Mouse (Mus musculus) hindbrain, embryonic 12.5 days (tissue): ENCODE data around the gene Prdm1. TPM values are rescaled to one million over a fixed set of nuclear protein-coding genes. Genes with fewer than 3 reads are reported as not detected.

Source experiments
- ATAC-seq: fragments of 200-750 bp; cut with Nextera tagmentation; 2 replicates; pipeline ENCODE4 v1.8.0; 2017; ENCODE audit warnings: moderate TSS enrichment; ENCODE audit not compliant: low FRiP score
- H3K27ac ChIP-seq: fragments of 300-500 bp; sonication (generic); 2 replicates; pipeline ENCODE4 v1.5.1; 2016; ENCODE audit warnings: mild to moderate bottlenecking
- H3K27me3 ChIP-seq: fragments of 300-500 bp; sonication (generic); 2 replicates; pipeline ENCODE4 v1.6.1; 2016; ENCODE audit warnings: mild to moderate bottlenecking
- H3K36me3 ChIP-seq: fragments of 300-500 bp; sonication (generic); 2 replicates; pipeline ENCODE4 v1.6.1; 2016; ENCODE audit warnings: mild to moderate bottlenecking
- H3K4me1 ChIP-seq: fragments of 300-500 bp; sonication (generic); 2 replicates; pipeline ENCODE4 v1.6.1; 2016
- H3K4me2 ChIP-seq: fragments of 300-500 bp; sonication (generic); replicated peaks from 2 replicates; pipeline ENCODE4 v1.6.1; 2016; ENCODE audit warnings: mild to moderate bottlenecking
- H3K4me3 ChIP-seq: fragments of 300-500 bp; sonication (generic); 2 replicates; pipeline ENCODE4 v1.5.1; 2016; ENCODE audit warnings: mild to moderate bottlenecking
- H3K9ac ChIP-seq: fragments of 300-500 bp; sonication (generic); 2 replicates; pipeline ENCODE4 v1.6.1; 2016; ENCODE audit warnings: mild to moderate bottlenecking, moderate library complexity
- H3K9me3 ChIP-seq: fragments of 300-500 bp; sonication (generic); replicated peaks from 2 replicates; pipeline ENCODE4 v1.6.1; 2016; ENCODE audit warnings: mild to moderate bottlenecking
- WGBS: fragments of 180-500 bp; shearing (Covaris S2); methylation state at CpG from one replicate; pipeline ENCODE4 v1.1.7; 2016; 5-methylcytosine and 5-hydroxymethylcytosine counted together
- polyA plus RNA-seq: library from polyadenylated mRNA; unstranded; fragments of >200 nt; fragmentation: Nextera tagmentation; extraction: Ambion mirVana; gene quantifications from 2 replicates; pipeline ENCODE4 v1.2.1, GENCODE M21; 2016

The Prdm1 gene
- polyA plus RNA-seq, 1 experiment from 2014 or later, result 0.87 TPM

DNA sequence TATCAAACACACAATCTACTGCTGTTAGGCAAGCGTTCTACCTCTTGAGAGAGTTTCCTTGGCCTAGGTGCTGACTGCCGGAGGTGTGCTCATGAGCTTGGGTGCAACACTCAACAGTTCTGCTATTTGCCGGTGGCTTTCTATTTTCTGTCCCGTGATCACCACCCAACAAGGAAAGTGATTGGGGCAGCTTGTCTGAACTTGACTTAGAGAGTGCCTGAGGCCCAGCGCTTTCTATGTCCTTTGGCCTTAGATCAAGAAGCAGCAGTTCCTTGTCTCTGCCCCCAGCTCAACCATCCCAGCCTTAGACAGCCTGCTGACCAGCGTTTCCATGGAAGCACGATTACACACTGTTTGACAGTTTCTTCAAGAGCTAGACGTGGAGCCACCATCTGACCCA, 135.4 kb downstream of the Prdm1 start:
- H3K36me3 ChIP-seq, result no peaks in the 10 kb centered on the region
- 0 out of 2 replicates have a peak, but pooled peaks cover 2% of the 10 kb centered on the region for H3K4me1 ChIP-seq
- no peak overlapping the region for H3K9ac ChIP-seq
- H3K27me3 ChIP-seq, result no peaks in the 10 kb centered on the region
- ATAC-seq, result no peak
- no peaks in the 10 kb centered on the region for H3K9me3 ChIP-seq
- 83% methylated on average over 8 of the region's 8 CpGs for WGBS
- H3K27ac ChIP-seq, result no peak overlapping the region
- H3K4me3 ChIP-seq, result no peak overlapping the region
- no peak overlapping the region for H3K4me2 ChIP-seq

DNA sequence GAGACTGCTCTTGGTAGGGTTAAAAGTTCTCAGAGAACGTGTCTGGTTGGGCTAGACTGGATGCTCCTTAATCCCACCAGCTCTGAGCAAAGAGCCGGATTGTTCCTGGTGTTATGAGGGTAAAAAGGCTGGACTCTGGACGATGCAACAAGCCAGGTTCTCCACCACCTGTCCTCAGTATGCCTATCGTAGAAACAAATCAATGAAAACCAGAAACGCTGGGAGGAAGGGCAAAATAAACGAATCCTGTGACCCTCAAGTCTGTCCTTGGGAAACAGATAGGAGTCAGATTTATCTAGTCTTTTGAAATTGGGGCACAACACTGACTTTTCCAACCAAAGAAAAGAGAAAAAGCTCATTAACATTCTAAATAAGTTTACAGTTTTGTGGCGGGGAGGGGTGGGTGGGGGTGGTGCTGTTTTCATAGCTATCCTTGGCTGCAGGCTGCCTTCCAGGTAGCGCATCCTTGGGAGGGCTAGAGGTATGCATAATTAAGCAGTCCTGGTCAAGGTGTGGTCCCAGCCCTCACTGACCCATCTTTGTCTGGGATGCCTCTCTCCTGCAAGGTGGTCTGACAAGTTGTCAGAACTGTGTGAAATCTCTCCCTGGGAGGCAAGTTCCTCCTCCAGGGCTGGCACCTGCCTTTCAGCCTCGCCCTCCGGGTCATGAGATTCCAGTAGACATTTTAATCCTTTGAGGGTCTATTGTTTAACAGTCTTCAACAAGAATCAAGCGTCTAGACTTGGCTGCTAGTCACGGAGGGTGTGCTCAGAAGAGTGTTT, 136.6 kb downstream of the Prdm1 start:
- no peak for ATAC-seq
- no peak overlapping the region for H3K4me2 ChIP-seq
- no peaks in the 10 kb centered on the region for H3K9me3 ChIP-seq
- no peaks in the 10 kb centered on the region for H3K27me3 ChIP-seq
- 50% methylated on average over 12 of the region's 12 CpGs for WGBS
- 0 out of 2 replicates have a peak, but pooled peaks cover 2% of the 10 kb centered on the region for H3K4me1 ChIP-seq
- H3K36me3 ChIP-seq, result no peaks in the 10 kb centered on the region
- no peak overlapping the region for H3K4me3 ChIP-seq
- H3K9ac ChIP-seq, result no peak overlapping the region
- no peak overlapping the region for H3K27ac ChIP-seq

DNA sequence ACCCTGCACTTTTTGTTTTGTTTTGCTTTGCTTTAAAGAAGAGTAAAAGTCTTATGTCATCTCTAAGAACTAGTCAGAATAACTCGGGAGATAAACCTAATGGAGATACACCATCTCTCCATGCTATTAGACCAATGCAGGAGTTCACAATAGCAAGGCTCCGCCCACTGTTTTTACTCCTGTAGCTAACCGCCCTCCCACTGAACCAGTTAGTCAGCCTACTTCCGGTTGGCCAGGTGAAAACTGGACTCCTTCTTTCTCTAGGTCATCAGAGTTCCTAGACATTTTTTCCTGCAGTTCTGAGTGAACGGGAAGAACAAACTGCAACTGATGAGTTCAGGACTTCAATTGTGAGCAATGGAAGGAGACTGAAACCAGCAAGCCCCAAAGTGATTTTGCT, 138.0 kb downstream of the Prdm1 start:
- Histone ChIP-seq H3K27ac (no peak overlapping the region), H3K4me2 (no peak overlapping the region), H3K9me3 (no peaks in the 10 kb centered on the region), H3K27me3 (no peaks in the 10 kb centered on the region), H3K9ac (no peak overlapping the region), H3K4me3 (no peak overlapping the region), H3K36me3 (no peaks in the 10 kb centered on the region), H3K4me1 (0 out of 2 replicates have a peak, but pooled peaks cover 2% of the 10 kb centered on the region)
- no peak for ATAC-seq
- WGBS, result 87% methylated on average over 5 of the region's 5 CpGs

DNA sequence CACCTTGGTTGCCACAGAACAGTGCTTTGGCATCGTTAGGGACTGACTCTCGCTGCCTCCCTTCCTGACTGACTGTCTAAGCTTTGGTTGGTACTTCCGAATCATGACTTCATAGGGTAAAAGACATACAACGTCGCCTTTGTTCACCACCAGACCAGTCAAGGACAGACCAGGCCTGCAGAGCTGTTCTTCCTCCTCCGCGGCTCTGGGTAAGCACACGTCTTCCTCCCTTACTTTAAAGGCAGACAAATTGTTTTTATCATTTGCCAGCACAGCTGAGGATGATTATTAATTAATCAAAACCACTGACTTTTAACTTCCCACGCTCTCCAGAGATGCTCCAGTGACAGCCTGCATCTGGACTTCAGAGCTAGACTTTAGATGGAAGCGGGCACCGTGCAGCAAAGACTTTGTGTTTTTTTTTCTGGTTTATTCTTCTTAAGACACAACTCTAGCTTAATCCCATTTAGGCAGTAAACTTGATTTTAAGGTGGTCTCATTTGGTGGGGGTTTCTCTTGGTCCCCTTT, 139.5 kb downstream of the Prdm1 start:
- Histone ChIP-seq H3K4me2 (no peak overlapping the region), H3K4me3 (no peak overlapping the region), H3K9ac (no peak overlapping the region), H3K27me3 (no peaks in the 10 kb centered on the region), H3K36me3 (no peaks in the 10 kb centered on the region), H3K4me1 (0 out of 2 replicates have a peak, but pooled peaks cover 2% of the 10 kb centered on the region), H3K9me3 (no peaks in the 10 kb centered on the region), H3K27ac (no peak overlapping the region)
- 82% methylated on average over 11 of the region's 11 CpGs for WGBS
- ATAC-seq, result no peak
